Mouse (Mus musculus) forebrain, embryonic 11.5 days (tissue): ENCODE results near the gene Rhbdd2. TPM values are rescaled to one million over a fixed set of nuclear protein-coding genes. Genes with fewer than 3 reads are reported as not detected.

Source experiments
- ATAC-seq: fragments of 200-750 bp; cut with Nextera tagmentation; replicated peaks from 2 replicates; pipeline ENCODE4 v1.8.0; 2017; ENCODE audit warnings: moderate TSS enrichment; ENCODE audit not compliant: low FRiP score
- DNase-seq: peaks from one replicate; pipeline ENCODE4 v3.0.0-alpha.2; 2017; ENCODE audit warnings: low spot score
- H3K27ac ChIP-seq: fragments of 300-500 bp; sonication (generic); 2 replicates; pipeline ENCODE4 v1.5.1; 2014; ENCODE audit warnings: low read depth, low read length
- H3K27me3 ChIP-seq: fragments of 300-500 bp; sonication (generic); 2 replicates; pipeline ENCODE4 v1.6.1; 2014; ENCODE audit warnings: mild to moderate bottlenecking, low read length, mixed read lengths; ENCODE audit not compliant: control insufficient read depth, insufficient read depth
- H3K36me3 ChIP-seq: fragments of 300-500 bp; sonication (generic); 2 replicates; pipeline ENCODE4 v1.6.1; 2014; ENCODE audit warnings: mild to moderate bottlenecking, low read length, moderate library complexity, mixed read lengths; ENCODE audit not compliant: control insufficient read depth, insufficient read depth
- H3K4me1 ChIP-seq: fragments of 300-500 bp; sonication (generic); replicated peaks from 2 replicates; pipeline ENCODE4 v1.6.1; 2014; ENCODE audit warnings: low read length, mixed read lengths; ENCODE audit not compliant: control insufficient read depth, insufficient read depth
- H3K4me2 ChIP-seq: fragments of 300-500 bp; sonication (generic); 2 replicates; pipeline ENCODE4 v1.6.1; 2014; ENCODE audit warnings: low read depth, mild to moderate bottlenecking, low read length, moderate library complexity, mixed read lengths; ENCODE audit not compliant: severe bottlenecking
- H3K4me3 ChIP-seq: fragments of 300-500 bp; sonication (generic); 2 replicates; pipeline ENCODE4 v1.5.1; 2014; ENCODE audit warnings: low read depth, low read length
- H3K9ac ChIP-seq: fragments of 300-500 bp; sonication (generic); 2 replicates; pipeline ENCODE4 v1.6.1; 2014; ENCODE audit warnings: low read length
- H3K9me3 ChIP-seq: fragments of 300-500 bp; sonication (generic); 2 replicates; pipeline ENCODE4 v1.6.1; 2016; ENCODE audit warnings: low read length, mixed read lengths; ENCODE audit not compliant: control insufficient read depth
- WGBS: fragments of 180-500 bp; shearing (Covaris S2); extraction: QIAGEN DNeasy Blood & Tissue Kit; methylation state at CpG from one replicate; pipeline ENCODE4 v1.1.7; 2014; 5-methylcytosine and 5-hydroxymethylcytosine counted together
- polyA plus RNA-seq: library from polyadenylated mRNA; unstranded; fragments of >200 nt; fragmentation: Nextera tagmentation; extraction: Ambion mirVana; gene quantifications from 2 replicates; pipeline ENCODE4 v1.2.1, GENCODE M21; 2014

Gene Rhbdd2
- polyA plus RNA-seq, 1 experiment from 2014 or later = 60.1 TPM

- no peaks in the 10 kb centered on the region for H3K9me3 ChIP-seq
- H3K27me3 ChIP-seq = no peaks in the 10 kb centered on the region
- no peak overlapping the region for H3K4me3 ChIP-seq
- no peaks in the 10 kb centered on the region; the same call in 1 of the 2 replicates for H3K36me3 ChIP-seq
- H3K9ac ChIP-seq = no peak overlapping the region
- DNase-seq = no peak
- no peak overlapping the region for H3K27ac ChIP-seq
- ATAC-seq = no peak
- no peak overlapping the region for H3K4me2 ChIP-seq
- WGBS = 94% methylated on average over 6 of the region's 6 CpGs
- H3K4me1 ChIP-seq = no peaks in the 10 kb centered on the region
Observed at GRCm38 (mm10) chr5:135640459-135640789, 8.0 kb downstream of the Rhbdd2 start.

DNA sequence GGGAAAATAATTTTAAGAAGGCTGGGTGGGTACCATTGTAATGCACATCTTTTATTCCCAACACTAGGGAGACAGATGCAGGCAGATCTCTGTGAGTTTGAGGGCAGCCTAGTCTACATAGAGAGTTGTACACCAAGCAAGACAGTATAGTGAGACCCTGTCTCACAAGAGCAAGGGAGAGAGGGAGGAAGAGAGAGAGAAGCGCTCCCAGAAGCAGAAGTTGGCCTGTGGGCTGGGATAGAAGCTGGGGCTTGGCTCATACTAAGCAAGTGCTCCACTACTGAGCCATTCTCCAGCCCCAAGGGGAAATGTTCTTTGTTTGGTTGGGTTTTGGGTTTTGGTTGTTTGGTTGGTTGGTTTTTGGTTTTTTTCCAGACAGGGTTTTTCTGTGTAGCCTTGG lies 8.6 kb downstream of the Rhbdd2 start:
- Histone ChIP-seq H3K27me3 (no peaks in the 10 kb centered on the region), H3K9me3 (no peaks in the 10 kb centered on the region), H3K4me2 (no peak overlapping the region), H3K36me3 (no peaks in the 10 kb centered on the region; the same call in 1 of the 2 replicates), H3K9ac (no peak overlapping the region), H3K4me1 (no peaks in the 10 kb centered on the region), H3K27ac (no peak overlapping the region), H3K4me3 (no peak overlapping the region)
- ATAC-seq = no peak
- DNase-seq = no peak
- WGBS = 94% methylated on average over 1 of the region's 1 CpGs

DNA sequence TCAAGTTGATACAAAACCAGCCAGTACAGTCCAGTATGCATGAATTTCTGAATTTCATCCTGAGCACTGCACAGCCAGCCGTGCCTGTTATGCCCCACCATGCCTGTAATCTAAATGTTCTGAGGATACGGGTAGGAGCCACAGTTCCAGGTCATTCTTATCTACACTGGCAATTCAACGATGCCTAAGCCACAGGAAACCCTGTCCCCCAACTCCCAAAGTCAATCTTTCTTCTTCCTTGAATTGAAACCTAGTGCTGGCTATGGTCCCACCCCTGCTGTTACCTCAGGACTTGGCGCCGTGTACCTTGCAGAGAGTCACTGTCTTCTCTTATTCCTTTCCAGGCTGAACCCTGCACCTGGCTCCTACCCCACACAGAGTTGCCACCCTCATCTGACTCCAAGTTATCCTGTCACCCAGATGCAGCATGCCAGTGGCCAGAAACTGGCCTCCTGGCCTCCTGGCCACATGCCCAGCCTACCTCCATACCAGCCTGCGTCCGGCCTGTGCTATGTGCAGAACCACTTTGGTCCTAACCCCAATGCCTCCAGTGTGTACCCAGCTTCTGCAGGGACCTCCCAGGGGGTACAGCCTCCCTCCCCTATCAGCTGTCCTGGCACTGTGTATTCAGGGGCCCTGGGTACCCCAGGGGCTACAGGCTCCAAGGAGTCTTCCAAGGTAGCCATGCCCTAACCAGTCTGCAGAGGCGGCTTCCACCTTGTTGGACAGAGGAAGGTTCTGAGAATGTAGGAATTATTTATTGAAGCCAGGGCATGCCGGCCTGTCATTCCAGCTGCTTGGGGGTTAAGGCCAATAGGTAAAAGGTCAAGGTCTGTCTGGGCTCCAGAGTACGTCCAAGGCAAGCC lies 10.5 kb downstream of the Rhbdd2 start:
- Histone ChIP-seq H3K27ac (no peak overlapping the region), H3K36me3 (no peaks in the 10 kb centered on the region; the same call in 1 of the 2 replicates), H3K4me2 (no peak overlapping the region), H3K4me1 (no peaks in the 10 kb centered on the region), H3K9me3 (no peaks in the 10 kb centered on the region), H3K27me3 (no peaks in the 10 kb centered on the region), H3K9ac (no peak overlapping the region), H3K4me3 (no peak overlapping the region)
- DNase-seq (no peak), ATAC-seq (no peak)
- 86% methylated on average over 10 of the region's 10 CpGs for WGBS

DNA sequence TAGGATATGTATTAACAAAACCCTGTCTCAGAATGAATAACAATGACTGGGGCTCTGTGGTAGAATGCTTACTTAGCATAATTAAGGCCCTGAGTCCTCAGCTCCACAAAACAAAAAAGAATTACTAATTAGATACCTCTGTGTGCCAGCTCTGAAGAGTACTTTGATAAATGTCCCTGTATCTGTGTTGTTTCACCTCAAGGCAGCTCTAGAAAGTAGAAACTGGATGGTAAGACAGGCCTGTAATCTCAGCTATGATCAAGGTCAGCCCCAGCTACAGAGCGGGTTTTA lies 11.1 kb downstream of the Rhbdd2 start:
- no peak overlapping the region for H3K4me3 ChIP-seq
- no peak overlapping the region for H3K4me2 ChIP-seq
- DNase-seq = no peak
- no peak overlapping the region for H3K27ac ChIP-seq
- no peak overlapping the region for H3K9ac ChIP-seq
- no peak for ATAC-seq
- no peaks in the 10 kb centered on the region for H3K9me3 ChIP-seq
- 97% methylated on average over 1 of the region's 1 CpGs for WGBS
- no peaks in the 10 kb centered on the region for H3K4me1 ChIP-seq
- no peaks in the 10 kb centered on the region; the same call in 1 of the 2 replicates for H3K36me3 ChIP-seq
- H3K27me3 ChIP-seq = no peaks in the 10 kb centered on the region

DNA sequence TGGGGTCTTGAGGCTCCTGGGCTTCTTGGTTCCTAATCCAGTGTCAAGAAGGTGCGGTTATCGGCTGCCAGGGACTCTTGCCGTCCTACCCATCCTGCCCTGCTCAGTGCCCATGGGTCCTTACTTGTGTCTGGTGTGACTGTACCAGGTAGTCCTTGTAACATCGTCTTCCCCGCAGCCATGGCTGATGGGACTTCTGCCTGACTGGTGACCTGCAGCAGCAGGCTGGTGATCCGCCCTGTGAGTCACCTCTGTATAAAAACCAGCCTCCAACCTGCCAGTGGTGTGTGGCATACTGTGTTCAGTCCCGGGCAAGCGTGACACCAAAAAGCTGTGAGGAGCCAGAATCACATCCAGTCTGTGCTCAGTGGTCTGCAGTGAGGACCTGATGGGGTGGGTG lies 11.5 kb downstream of the Rhbdd2 start:
- ATAC-seq (no peak), DNase-seq (no peak)
- Histone ChIP-seq H3K4me2 (no peak overlapping the region), H3K36me3 (no peaks in the 10 kb centered on the region; the same call in 1 of the 2 replicates), H3K9ac (no peak overlapping the region), H3K27me3 (no peaks in the 10 kb centered on the region), H3K27ac (no peak overlapping the region), H3K9me3 (no peaks in the 10 kb centered on the region), H3K4me1 (no peaks in the 10 kb centered on the region), H3K4me3 (no peak overlapping the region)
- 96% methylated on average over 8 of the region's 8 CpGs for WGBS

DNA sequence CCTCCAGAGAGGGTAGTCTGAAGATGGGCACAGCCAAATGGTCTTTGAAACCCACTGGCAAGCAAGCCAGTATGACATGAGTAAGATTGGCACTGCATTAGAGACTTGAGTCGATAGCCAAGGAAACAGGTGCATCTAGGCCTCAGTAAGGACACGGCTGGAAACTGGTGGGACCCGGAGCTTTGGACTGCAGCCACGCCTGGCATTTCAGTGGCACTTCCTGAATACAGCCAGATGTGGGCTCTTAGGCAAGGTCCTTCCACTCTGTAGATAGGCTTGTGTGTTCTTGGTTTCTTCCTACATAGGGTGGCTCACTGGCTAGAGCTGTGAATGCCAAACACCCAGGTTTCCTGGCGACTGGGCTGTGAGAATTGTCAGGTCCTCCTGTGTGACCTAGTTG lies 12.9 kb downstream of the Rhbdd2 start:
- H3K4me2 ChIP-seq = no peak overlapping the region
- H3K27ac ChIP-seq = no peak overlapping the region
- DNase-seq (no peak), ATAC-seq (no peak)
- H3K27me3 ChIP-seq = no peaks in the 10 kb centered on the region
- WGBS = 88% methylated on average over 5 of the region's 5 CpGs
- no peaks in the 10 kb centered on the region; the same call in 1 of the 2 replicates for H3K36me3 ChIP-seq
- H3K4me3 ChIP-seq = no peak overlapping the region
- H3K9me3 ChIP-seq = no peaks in the 10 kb centered on the region
- no peak overlapping the region for H3K9ac ChIP-seq
- H3K4me1 ChIP-seq = no peaks in the 10 kb centered on the region

DNA sequence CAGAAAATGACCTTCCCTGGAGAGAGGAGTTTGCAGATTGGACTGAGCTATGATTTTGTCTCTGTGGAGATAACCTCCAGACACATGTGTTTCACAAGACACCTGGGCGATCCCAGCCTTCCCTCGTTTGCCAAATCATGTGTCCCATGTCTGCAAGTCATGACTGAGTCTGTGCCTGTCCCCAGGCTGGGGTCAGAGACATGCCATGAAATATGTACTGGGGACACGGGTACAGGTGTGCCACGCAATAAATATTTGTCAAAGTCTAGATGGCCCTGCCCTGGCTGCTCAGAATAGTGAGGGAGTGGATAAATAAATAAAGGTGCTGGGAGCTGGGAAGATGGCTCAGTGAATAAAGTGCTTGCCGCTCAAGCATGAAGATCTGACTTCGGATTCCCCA lies 13.6 kb downstream of the Rhbdd2 start:
- Histone ChIP-seq H3K36me3 (no peaks in the 10 kb centered on the region; the same call in 1 of the 2 replicates), H3K4me1 (no peaks in the 10 kb centered on the region), H3K4me2 (no peak overlapping the region), H3K27me3 (no peaks in the 10 kb centered on the region), H3K27ac (no peak overlapping the region), H3K9ac (no peak overlapping the region), H3K9me3 (no peaks in the 10 kb centered on the region), H3K4me3 (no peak overlapping the region)
- 87% methylated on average over 6 of the region's 6 CpGs for WGBS
- no peak for ATAC-seq
- no peak for DNase-seq

DNA sequence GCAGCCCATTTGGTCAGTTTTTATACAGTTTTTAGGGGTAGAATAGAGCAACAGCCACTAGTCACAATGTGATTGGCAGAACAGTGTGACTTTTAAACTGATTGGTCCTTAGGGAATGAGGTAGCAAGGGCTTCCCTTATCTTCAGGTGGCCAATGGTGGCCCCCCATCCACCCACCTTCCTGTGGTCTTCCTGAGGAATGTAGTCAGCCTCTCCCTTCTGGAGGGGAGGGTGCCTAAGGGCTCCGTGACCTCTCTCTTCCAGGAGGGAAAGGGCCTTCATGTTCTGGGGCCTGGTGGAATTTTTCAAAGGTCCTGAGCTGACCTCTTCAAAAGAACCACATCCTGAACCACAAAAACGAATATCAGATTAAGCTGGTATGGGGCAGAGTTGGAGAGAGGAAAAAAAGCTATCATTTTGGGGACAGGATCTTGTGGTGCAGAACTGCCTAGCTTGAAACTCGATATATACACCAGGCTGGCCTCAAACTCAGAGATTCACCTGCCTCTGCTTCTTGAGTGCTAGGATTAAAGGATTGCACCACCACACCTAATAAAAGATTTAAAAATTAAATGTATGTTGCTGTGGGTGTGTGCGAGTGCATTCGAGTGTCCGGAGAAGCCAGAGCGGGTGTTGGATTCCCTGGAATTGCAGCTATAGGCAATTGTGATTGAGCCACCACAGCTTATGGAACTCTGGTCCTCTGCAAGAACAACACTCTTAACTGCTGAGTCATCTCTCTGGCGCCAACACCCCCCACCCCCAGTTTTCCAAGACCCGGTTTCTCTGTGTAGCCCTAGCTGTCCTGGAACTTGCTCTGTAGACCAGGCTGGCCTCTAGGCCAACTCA lies 16.3 kb downstream of the Rhbdd2 start:
- H3K4me2 ChIP-seq = no peak overlapping the region
- WGBS = 83% methylated on average over 9 of the region's 9 CpGs
- no peaks in the 10 kb centered on the region for H3K36me3 ChIP-seq
- ATAC-seq (no peak), DNase-seq (no peak)
- no peaks in the 10 kb centered on the region for H3K4me1 ChIP-seq
- no peak overlapping the region for H3K4me3 ChIP-seq
- no peaks in the 10 kb centered on the region for H3K27me3 ChIP-seq
- no peak overlapping the region for H3K27ac ChIP-seq
- H3K9ac ChIP-seq = no peak overlapping the region
- H3K9me3 ChIP-seq = no peaks in the 10 kb centered on the region
